Mouse (Mus musculus) liver, embryonic 14.5 days (tissue): ENCODE results near the gene Hif3a.

Experiments used
- CTCF ChIP-seq: IDR thresholded peaks from 2 replicates; pipeline ENCODE4 v1.5.1; 2016; ENCODE audit warnings: antibody characterized with exemption, low read depth, control low read depth
- EP300 ChIP-seq: IDR thresholded peaks from 2 replicates; pipeline ENCODE4 v1.6.1; 2016; ENCODE audit warnings: antibody characterized with exemption, low read depth

DNA sequence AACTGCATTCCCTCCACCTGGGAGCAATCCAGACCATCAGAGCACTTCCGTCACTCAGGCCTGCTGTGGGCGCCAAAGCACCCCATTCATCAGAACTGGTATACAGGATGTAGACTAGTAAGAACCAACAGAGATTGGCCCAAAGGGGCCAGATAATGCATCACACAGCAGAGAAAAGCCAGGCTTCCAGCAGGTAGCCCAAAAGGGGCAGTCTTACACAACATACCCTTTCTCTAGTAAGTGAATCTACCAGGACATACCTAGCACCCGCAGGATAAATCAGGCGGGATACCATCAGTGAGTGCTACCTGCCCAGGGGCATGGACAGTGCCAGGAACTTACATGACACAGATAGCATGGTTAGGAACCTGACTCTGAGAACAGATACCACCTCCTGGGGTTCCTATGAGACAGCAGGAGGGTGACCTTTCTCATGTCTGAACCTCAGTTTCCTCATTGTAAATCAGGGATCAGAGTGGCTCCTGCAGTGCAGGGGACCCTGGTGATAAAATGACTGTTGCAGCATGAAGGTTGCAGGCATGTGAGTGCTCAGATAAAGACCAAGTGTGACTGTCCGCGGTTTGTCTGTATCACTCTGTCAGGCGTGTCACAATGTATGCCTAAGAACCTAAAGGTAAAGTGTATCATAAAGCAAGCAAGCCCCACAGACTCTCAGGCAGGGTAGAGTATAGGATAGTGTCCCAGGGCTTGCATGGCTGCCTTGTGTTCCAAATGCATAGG, 42.6 kb downstream of the Hif3a start:
- no peak for TF ChIP-seq CTCF
- no peak for TF ChIP-seq EP300
